Mouse (Mus musculus): Measurements from ENCODE around the gene Ptgir.

Ptgir gene

GRCm38 (mm10) chr7:16906281-16906680 lies at the start of gene Ptgir:
Gene Ptgir (plus strand): TSS chr7:16906490.
- DNase-seq (ENCODE audit: low spot score): no peak

- DNase-seq (ENCODE audit: low spot score): no peak
Observed at GRCm38 (mm10) chr7:16858336-16858735, 48.0 kb upstream of the Ptgir start.

DNA sequence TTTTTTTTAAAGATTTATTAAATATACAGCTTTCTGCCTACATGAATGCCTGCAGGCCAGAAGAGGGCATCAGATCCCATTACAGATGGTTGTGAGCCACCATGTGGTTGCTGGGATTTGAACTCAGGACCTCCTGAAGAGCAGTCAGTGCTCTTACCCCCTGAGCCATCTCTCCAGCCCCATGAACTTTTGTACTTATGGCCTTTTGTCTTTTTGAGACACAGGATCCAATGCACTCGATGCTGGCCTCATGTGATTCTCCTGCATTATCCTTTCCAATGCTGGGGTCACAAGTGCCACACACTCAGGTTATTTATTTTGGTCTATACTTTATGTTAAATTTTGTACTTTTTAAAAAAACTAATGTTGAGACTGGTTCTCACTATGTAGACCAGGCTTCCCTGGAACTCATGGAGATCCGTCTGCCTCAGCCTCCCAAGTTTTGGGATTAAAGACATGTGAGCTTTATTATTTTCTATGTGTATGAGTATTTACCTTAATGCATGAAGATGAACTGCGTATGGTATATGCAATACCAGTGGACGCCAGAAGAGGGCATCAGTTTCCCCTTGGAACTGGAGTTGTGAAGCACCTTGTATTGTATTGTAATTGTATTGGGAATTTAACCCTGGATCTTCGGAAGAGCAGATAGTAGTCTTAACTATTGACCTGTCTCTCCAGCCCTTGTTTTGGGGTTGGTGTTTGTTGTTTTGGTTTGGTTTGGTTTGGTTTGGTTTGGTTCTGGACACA lies 46.2 kb upstream of the Ptgir start:
- no peak for DNase-seq (ENCODE audit: low spot score)

GRCm38 (mm10) chr7:16867488-16867887 lies 38.8 kb upstream of the Ptgir start:
- DNase-seq (ENCODE audit: low spot score): no peak

DNA sequence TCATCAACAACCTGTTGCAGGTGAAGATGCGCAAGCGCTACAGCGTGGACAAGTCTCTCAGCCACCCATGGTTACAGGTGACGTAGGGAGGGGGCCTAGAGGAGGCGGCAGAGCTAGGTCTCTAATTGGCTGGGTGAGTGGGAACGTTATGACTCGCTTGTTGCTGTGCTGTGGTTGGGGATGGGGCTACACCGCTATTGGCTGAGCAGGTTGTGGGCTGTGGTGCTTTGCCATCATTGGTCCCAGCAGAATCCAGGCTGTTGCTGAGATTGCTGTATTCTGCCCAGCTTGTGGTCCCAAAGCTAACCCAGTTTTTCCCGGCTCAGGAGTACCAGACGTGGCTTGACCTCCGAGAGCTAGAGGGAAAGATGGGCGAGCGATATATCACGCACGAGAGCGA lies 36.8 kb upstream of the Ptgir start:
- no peak for DNase-seq (ENCODE audit: low spot score)

- no peak for DNase-seq (ENCODE audit: low spot score)
Observed at GRCm38 (mm10) chr7:16871600-16871999, 34.7 kb upstream of the Ptgir start.

- DNase-seq (ENCODE audit: low spot score): no peak
Observed at GRCm38 (mm10) chr7:16872478-16872877, 33.8 kb upstream of the Ptgir start.

DNA sequence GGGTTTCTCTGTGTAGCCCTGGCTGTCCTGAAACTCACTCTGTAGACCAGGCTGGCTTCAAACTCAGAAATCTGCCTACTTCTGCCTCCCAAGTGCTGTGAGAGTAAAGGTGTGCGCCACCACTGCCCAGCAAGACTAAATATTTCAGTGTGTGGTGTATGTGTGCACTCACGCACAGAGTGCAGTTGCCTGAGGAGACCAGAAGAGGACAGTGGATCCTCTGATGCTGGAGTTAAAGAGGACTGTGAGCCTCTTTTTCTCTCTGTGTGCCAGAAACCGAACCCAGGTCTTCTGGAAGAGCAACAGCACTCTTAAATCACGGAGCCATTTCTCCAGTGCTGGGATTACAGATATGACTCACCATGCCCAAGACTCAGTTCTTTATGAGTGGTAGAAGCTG lies 32.9 kb upstream of the Ptgir start:
- no peak for DNase-seq (ENCODE audit: low spot score)

- no peak for DNase-seq (ENCODE audit: low spot score)
Observed at GRCm38 (mm10) chr7:16874190-16874589, 32.1 kb upstream of the Ptgir start.

- peak; percentile 96 for DNase-seq (ENCODE audit: low spot score)
Observed at GRCm38 (mm10) chr7:16874756-16875309, 31.5 kb upstream of the Ptgir start.

- no peak for DNase-seq (ENCODE audit: low spot score)
Observed at GRCm38 (mm10) chr7:16875310-16875325, 31.2 kb upstream of the Ptgir start, which contains the start of gene Dact3. Gene Dact3 (plus strand): TSS chr7:16875317.

GRCm38 (mm10) chr7:16875326-16875725 lies 31.0 kb upstream of the Ptgir start:
- no peak for DNase-seq (ENCODE audit: low spot score)

DNA sequence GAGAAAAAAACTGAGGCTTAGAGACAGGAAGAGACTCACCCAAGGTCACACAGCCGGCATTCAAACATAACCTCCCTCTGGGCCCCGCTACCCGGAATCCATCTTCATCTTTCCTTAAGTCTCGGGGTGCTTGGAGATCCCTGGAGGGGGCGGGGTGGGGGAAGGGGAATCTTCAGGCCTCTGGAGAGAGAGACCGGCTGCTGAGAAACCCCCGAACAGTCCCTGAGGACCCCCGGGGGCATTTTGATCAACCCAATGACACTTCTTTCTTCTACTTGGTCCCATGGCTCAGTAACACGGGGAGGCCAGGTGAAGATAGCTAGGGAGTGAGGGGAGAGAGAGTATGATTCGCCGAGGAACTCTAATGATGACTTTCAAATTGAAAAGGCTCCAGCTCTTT lies 30.3 kb upstream of the Ptgir start:
- DNase-seq (ENCODE audit: low spot score): no peak

DNA sequence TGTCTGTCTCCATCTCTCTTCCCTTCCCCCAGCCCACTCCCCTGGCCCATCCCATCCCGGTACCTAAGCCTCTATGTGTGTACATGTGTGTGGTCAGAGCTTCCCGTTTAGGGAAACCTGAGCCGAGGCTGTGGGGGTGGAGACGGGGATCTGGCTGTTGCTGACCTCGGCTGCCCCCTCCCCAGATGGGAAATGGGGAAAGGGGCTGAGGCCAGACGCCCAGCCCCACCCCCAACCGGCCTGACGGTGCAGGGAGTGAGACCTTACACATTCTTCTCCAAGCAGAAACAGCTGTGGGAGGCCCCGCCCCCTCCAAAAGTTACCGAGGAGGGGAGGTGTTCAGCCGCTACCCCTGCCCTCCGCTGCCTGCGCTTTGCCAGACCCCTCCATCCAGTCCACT lies 29.7 kb upstream of the Ptgir start:
- DNase-seq (ENCODE audit: low spot score): no peak

GRCm38 (mm10) chr7:16877717-16878116 lies 28.6 kb upstream of the Ptgir start:
- no peak for DNase-seq (ENCODE audit: low spot score)

DNA sequence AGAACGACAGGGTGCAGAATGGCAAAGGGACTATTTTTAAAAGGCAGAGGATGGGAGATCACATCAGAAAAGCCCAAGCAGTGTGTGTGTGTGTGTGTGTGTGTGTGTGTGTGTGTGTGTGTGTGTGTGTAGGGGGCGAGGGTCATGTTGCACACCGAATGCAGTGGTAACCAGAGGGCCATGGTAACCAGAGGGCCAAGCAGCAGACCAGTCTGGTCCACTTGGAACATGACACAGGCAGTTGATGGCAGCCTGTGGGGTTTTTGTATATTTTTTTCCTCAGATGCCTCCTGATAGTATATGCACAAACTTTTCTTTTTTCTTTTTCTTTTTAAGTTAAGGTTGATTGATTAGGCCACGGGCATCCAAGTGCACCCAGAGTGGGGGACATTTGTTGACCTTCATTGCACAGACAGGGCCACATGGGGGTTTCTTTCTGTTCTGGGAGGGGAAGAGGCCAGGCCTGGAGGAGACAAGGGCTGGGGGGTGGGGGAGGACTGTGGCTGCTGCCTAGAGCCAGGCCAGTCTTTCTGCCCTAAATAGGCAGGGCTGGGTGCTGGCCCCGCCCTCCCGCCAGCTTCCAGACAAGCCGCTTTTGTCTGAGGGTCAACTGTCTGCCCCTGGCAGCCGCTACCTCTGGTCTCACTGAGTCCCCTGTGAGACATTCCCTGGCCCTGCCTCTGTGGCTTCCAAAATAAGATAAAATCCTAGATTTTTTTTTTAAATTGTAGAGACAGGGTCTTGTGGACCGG lies 26.3 kb upstream of the Ptgir start:
- no peak for DNase-seq (ENCODE audit: low spot score)

GRCm38 (mm10) chr7:16880615-16881014 lies 25.7 kb upstream of the Ptgir start:
- no peak for DNase-seq (ENCODE audit: low spot score)

- DNase-seq (ENCODE audit: low spot score): no peak
Observed at GRCm38 (mm10) chr7:16883162-16883561, 23.1 kb upstream of the Ptgir start.

GRCm38 (mm10) chr7:16884334-16884733 lies 22.0 kb upstream of the Ptgir start:
- no peak for DNase-seq (ENCODE audit: low spot score)

DNA sequence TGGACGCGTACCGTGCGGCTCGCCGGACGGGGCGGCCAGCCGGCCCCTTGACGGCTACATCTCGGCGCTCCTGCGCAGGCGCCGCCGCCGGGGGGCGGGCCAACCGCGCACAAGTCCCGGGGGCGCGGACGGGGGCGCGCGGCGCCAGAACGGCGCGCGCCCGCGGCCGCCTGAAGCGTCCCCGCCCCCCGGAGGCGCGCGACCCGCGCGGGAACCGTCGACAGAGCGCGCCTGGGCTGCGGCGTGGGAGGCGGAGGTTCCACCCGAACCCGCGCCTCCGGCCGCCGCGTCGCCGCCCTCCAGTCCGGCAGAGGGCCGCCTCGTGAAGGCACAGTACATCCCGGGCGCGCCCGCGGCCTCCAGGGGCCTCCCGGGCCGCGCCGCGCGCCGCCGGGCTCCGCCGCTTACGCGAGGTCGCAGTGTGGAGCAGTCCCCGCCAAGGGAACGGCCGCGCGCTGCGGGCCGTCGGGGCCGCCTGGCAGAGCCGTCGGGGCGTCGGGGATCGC lies 21.0 kb upstream of the Ptgir start:
- no peak for DNase-seq (ENCODE audit: low spot score)

GRCm38 (mm10) chr7:16885905-16886304 lies 20.4 kb upstream of the Ptgir start:
- no peak for DNase-seq (ENCODE audit: low spot score)

DNA sequence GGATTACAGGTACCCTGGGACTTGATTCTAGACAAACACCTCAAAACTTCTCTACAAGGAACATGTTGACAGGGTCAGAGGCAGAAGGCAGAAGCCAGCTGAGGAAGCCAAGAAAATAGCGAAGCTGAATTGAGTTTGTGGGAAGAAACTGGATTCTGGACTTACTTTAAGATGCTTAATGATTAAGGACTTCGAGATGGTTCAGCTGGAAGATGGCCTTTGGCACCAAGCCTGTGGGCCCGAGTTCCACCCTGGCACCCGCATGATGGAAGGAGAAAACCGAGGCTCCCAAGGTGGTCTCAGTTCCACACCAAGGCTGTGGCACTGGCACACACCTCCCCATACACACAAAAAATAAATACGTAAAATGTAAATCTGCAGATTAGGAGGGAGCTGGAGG lies 15.8 kb upstream of the Ptgir start:
- DNase-seq (ENCODE audit: low spot score): no peak

DNA sequence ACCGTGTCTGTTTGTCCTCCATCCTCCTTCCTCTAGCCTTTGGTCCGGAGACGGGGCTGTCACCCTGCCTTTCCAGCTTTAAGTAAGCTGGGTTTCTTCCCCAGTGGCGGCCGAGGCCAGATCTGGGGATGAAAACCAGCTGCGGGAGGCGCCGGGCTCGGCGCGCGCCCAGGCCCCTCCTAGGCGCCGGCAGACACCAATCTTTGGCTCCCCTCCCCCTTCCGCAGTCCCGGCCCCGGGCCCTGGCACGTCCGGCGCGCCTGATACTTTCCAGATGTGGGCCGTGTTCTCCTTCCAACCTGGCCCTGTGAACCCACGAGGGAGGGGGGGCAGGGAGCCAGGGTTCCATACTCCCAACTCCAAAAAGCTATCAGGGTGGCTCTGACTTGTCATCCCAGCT lies 15.3 kb upstream of the Ptgir start:
- no peak for DNase-seq (ENCODE audit: low spot score)

Measured in urinary bladder, postnatal 10 days (tissue).